Mouse (Mus musculus): ENCODE data around the gene Daglb. TPM values are rescaled to one million over a fixed set of nuclear protein-coding genes. Genes with fewer than 3 reads are reported as not detected.

The Daglb gene
- polyA plus RNA-seq, 1 experiment, result 1.4 TPM

DNA sequence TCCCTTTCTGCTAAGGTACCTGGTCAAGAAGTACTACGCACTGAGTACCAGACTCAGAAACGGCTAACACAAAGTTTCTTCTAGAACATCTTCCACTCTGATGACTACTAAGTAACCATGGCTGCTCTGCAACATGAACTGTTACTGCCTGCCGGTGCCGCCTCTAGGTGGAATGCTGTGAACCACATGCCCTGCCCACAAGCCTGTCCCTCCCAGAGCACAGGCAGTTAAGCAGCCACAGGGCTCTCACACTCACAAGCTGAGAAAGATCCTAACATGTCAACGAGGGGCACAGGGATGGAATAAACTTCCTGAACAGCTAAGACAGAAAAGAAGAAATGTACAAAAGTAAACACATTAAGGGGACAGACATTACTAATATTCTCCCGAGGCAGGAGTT lies 53.1 kb downstream of the Daglb start:
- Histone ChIP-seq H3K4me3 (ENCODE audit: control insufficient read depth, low read depth, low read length) (no peak overlapping the region), H3K36me3 (ENCODE audit: control insufficient read depth, insufficient read depth, low read length) (peaks cover 1% of the 10 kb centered on the region; the same call in 1 of the 2 replicates), H3K27me3 (ENCODE audit: control insufficient read depth, insufficient read depth, low read length) (no peaks in the 10 kb centered on the region), H3K4me1 (ENCODE audit: control insufficient read depth, insufficient read depth, low read length) (peaks cover 9% of the 10 kb centered on the region), H3K27ac (ENCODE audit: control insufficient read depth, insufficient read depth, low read depth, low read length) (no peak overlapping the region)
- TF ChIP-seq POLR2A (IDR thresholded peaks at IDR 0.05; ENCODE audit: control insufficient read depth, low read depth, low read length), result no peak

- H3K4me1 ChIP-seq (ENCODE audit: control insufficient read depth, insufficient read depth, low read length), result peaks cover 9% of the 10 kb centered on the region
- H3K27ac ChIP-seq (ENCODE audit: control insufficient read depth, insufficient read depth, low read depth, low read length), result no peak overlapping the region
- no peaks in the 10 kb centered on the region for H3K27me3 ChIP-seq (ENCODE audit: control insufficient read depth, insufficient read depth, low read length)
- H3K4me3 ChIP-seq (ENCODE audit: control insufficient read depth, low read depth, low read length), result no peak overlapping the region
- TF ChIP-seq CTCF (IDR thresholded peaks at IDR 0.05; ENCODE audit: control insufficient read depth, insufficient read depth, insufficient replicate concordance, low read depth, low read length) (no peak), POLR2A (IDR thresholded peaks at IDR 0.05; ENCODE audit: control insufficient read depth, low read depth, low read length) (no peak)
- H3K36me3 ChIP-seq (ENCODE audit: control insufficient read depth, insufficient read depth, low read length), result peaks cover 1% of the 10 kb centered on the region; the same call in 1 of the 2 replicates
These were observed 53.7 kb downstream of the Daglb start for GRCm38 (mm10) chr5:143518045-143518591.

GRCm38 (mm10) chr5:143520415-143520814 lies 56.0 kb downstream of the Daglb start:
- TF ChIP-seq CTCF (IDR thresholded peaks at IDR 0.05; ENCODE audit: control insufficient read depth, insufficient read depth, insufficient replicate concordance, low read depth, low read length), result no peak
- TF ChIP-seq POLR2A (IDR thresholded peaks at IDR 0.05; ENCODE audit: control insufficient read depth, low read depth, low read length), result no peak
- no peak overlapping the region for H3K4me3 ChIP-seq (ENCODE audit: control insufficient read depth, low read depth, low read length)
- H3K4me1 ChIP-seq (ENCODE audit: control insufficient read depth, insufficient read depth, low read length), result peaks cover 9% of the 10 kb centered on the region
- H3K27me3 ChIP-seq (ENCODE audit: control insufficient read depth, insufficient read depth, low read length), result no peaks in the 10 kb centered on the region
- H3K27ac ChIP-seq (ENCODE audit: control insufficient read depth, insufficient read depth, low read depth, low read length), result no peak overlapping the region
- H3K36me3 ChIP-seq (ENCODE audit: control insufficient read depth, insufficient read depth, low read length), result no peaks in the 10 kb centered on the region

- Histone ChIP-seq H3K27me3 (ENCODE audit: control insufficient read depth, insufficient read depth, low read length) (no peaks in the 10 kb centered on the region), H3K27ac (ENCODE audit: control insufficient read depth, insufficient read depth, low read depth, low read length) (no peak overlapping the region), H3K4me3 (ENCODE audit: control insufficient read depth, low read depth, low read length) (no peak overlapping the region), H3K4me1 (ENCODE audit: control insufficient read depth, insufficient read depth, low read length) (peaks cover 16% of the 10 kb centered on the region), H3K36me3 (ENCODE audit: control insufficient read depth, insufficient read depth, low read length) (no peaks in the 10 kb centered on the region)
- TF ChIP-seq POLR2A (IDR thresholded peaks at IDR 0.05; ENCODE audit: control insufficient read depth, low read depth, low read length), result no peak
- TF ChIP-seq CTCF (IDR thresholded peaks at IDR 0.05; ENCODE audit: control insufficient read depth, insufficient read depth, insufficient replicate concordance, low read depth, low read length), result no peak
These were observed 58.5 kb downstream of the Daglb start for GRCm38 (mm10) chr5:143522882-143523281.

GRCm38 (mm10) chr5:143525454-143526225 lies 61.3 kb downstream of the Daglb start:
- no peaks in the 10 kb centered on the region for H3K36me3 ChIP-seq (ENCODE audit: control insufficient read depth, insufficient read depth, low read length)
- no peak overlapping the region for H3K4me3 ChIP-seq (ENCODE audit: control insufficient read depth, low read depth, low read length)
- H3K27me3 ChIP-seq (ENCODE audit: control insufficient read depth, insufficient read depth, low read length), result no peaks in the 10 kb centered on the region
- H3K27ac ChIP-seq (ENCODE audit: control insufficient read depth, insufficient read depth, low read depth, low read length), result no peak overlapping the region
- peaks cover 12% of the 10 kb centered on the region for H3K4me1 ChIP-seq (ENCODE audit: control insufficient read depth, insufficient read depth, low read length)
- no peak for TF ChIP-seq POLR2A (IDR thresholded peaks at IDR 0.05; ENCODE audit: control insufficient read depth, low read depth, low read length)
- no peak for TF ChIP-seq CTCF (IDR thresholded peaks at IDR 0.05; ENCODE audit: control insufficient read depth, insufficient read depth, insufficient replicate concordance, low read depth, low read length)

GRCm38 (mm10) chr5:143526698-143527331 lies 62.4 kb downstream of the Daglb start:
- Histone ChIP-seq H3K36me3 (ENCODE audit: control insufficient read depth, insufficient read depth, low read length) (no peaks in the 10 kb centered on the region), H3K27ac (ENCODE audit: control insufficient read depth, insufficient read depth, low read depth, low read length) (peak overlapping the region; percentile 96), H3K4me3 (ENCODE audit: control insufficient read depth, low read depth, low read length) (peak overlapping the region; percentile 96), H3K4me1 (ENCODE audit: control insufficient read depth, insufficient read depth, low read length) (peaks cover 12% of the 10 kb centered on the region), H3K27me3 (ENCODE audit: control insufficient read depth, insufficient read depth, low read length) (no peaks in the 10 kb centered on the region)
- no peak for TF ChIP-seq CTCF (IDR thresholded peaks at IDR 0.05; ENCODE audit: control insufficient read depth, insufficient read depth, insufficient replicate concordance, low read depth, low read length)
- TF ChIP-seq POLR2A (IDR thresholded peaks at IDR 0.05; ENCODE audit: control insufficient read depth, low read depth, low read length), result no peak

- peak within 1 kb of the TSS; percentile 97 for H3K27ac ChIP-seq (ENCODE audit: control insufficient read depth, insufficient read depth, low read depth, low read length)
- H3K4me1 ChIP-seq (ENCODE audit: control insufficient read depth, insufficient read depth, low read length), result peaks cover 12% of the 10 kb centered on the region
- no peaks in the 10 kb centered on the region for H3K36me3 ChIP-seq (ENCODE audit: control insufficient read depth, insufficient read depth, low read length)
- H3K4me3 ChIP-seq (ENCODE audit: control insufficient read depth, low read depth, low read length), result peak within 1 kb of the TSS; percentile 96
- TF ChIP-seq POLR2A (IDR thresholded peaks at IDR 0.05; ENCODE audit: control insufficient read depth, low read depth, low read length) (peak; percentile 66), CTCF (IDR thresholded peaks at IDR 0.05; ENCODE audit: control insufficient read depth, insufficient read depth, insufficient replicate concordance, low read depth, low read length) (no peak)
- no peaks in the 10 kb centered on the region for H3K27me3 ChIP-seq (ENCODE audit: control insufficient read depth, insufficient read depth, low read length)
These were observed 63.3 kb downstream of the Daglb start, which contains the start of gene Rac1 for GRCm38 (mm10) chr5:143527486-143528307. Rac1 (minus strand) TSS chr5:143528036.
